Mouse (Mus musculus): ENCODE results near the gene Map3k6.

GRCm38 (mm10) chr4:133256820-133257219 is 16.2 kb downstream of the Map3k6 start:
- TF ChIP-seq GATA1 (IDR thresholded peaks at IDR 0.05; ENCODE audit: low read length) (no peak), TAL1 (IDR thresholded peaks at IDR 0.05; ENCODE audit: low read length) (no peak)

Data from erythroblast, embryonic 14.5 days (primary cell).